Mouse (Mus musculus): ENCODE measurements around the gene Mtnr1b. TPM values are rescaled to one million over a fixed set of nuclear protein-coding genes. Genes with fewer than 3 reads are reported as not detected.

The Mtnr1b gene
- not detected in 2 replicates for polyA plus RNA-seq (2014; fragmentation: Nextera tagmentation; extraction: Ambion mirVana)

- no peaks in the 10 kb centered on the region for H3K27me3 ChIP-seq (ENCODE audit: control insufficient read depth, insufficient read depth, low read length)
- no peak within 1 kb of the TSS for H3K4me3 ChIP-seq (ENCODE audit: low read length)
- ATAC-seq (ENCODE audit: low FRiP score, low TSS enrichment): no peak
- H3K4me1 ChIP-seq (ENCODE audit: control insufficient read depth, insufficient read depth, low read length): no peaks in the 10 kb centered on the region
- WGBS: 74% methylated on average over 19 of the region's 19 CpGs
- H3K9ac ChIP-seq (ENCODE audit: low read depth, low read length): no peak within 1 kb of the TSS
- no peaks in the 10 kb centered on the region for H3K9me3 ChIP-seq (ENCODE audit: control insufficient read depth, low read length)
- no peak within 1 kb of the TSS for H3K27ac ChIP-seq (ENCODE audit: low read depth, low read length)
- H3K4me2 ChIP-seq (replicated peaks; ENCODE audit: low read depth, low read length): no peak within 1 kb of the TSS
- H3K36me3 ChIP-seq (ENCODE audit: control insufficient read depth, insufficient read depth, low read length): no peaks in the 10 kb centered on the region
Observed at GRCm38 (mm10) chr9:15874506-15875160, at the start of gene Mtnr1b. Mtnr1b (minus strand) TSS chr9:15874556.

GRCm38 (mm10) chr9:15920271-15920670 is 45.9 kb upstream of the Mtnr1b start:
- 80% methylated on average over 4 of the region's 4 CpGs for WGBS
- H3K27ac ChIP-seq (ENCODE audit: low read depth, low read length): no peak overlapping the region
- ATAC-seq (ENCODE audit: low FRiP score, low TSS enrichment): no peak

GRCm38 (mm10) chr9:15919373-15920005 is 45.1 kb upstream of the Mtnr1b start:
- no peak for ATAC-seq (ENCODE audit: low FRiP score, low TSS enrichment)
- H3K9me3 ChIP-seq (ENCODE audit: control insufficient read depth, low read length): no peaks in the 10 kb centered on the region

More at GRCm38 (mm10) chr9:15920271-15920670, 45.9 kb upstream of the Mtnr1b start:
- Histone ChIP-seq H3K4me1 (ENCODE audit: control insufficient read depth, insufficient read depth, low read length) (no peaks in the 10 kb centered on the region), H3K36me3 (ENCODE audit: control insufficient read depth, insufficient read depth, low read length) (no peaks in the 10 kb centered on the region), H3K4me3 (ENCODE audit: low read length) (no peak overlapping the region), H3K27me3 (ENCODE audit: control insufficient read depth, insufficient read depth, low read length) (no peaks in the 10 kb centered on the region; the same call in 1 of the 2 replicates), H3K9me3 (ENCODE audit: control insufficient read depth, low read length) (no peaks in the 10 kb centered on the region), H3K4me2 (replicated peaks; ENCODE audit: low read depth, low read length) (no peak overlapping the region), H3K9ac (ENCODE audit: low read depth, low read length) (no peak overlapping the region)

GRCm38 (mm10) chr9:15916600-15916999 is 42.2 kb upstream of the Mtnr1b start:
- Histone ChIP-seq H3K4me1 (ENCODE audit: control insufficient read depth, insufficient read depth, low read length) (no peaks in the 10 kb centered on the region), H3K27ac (ENCODE audit: low read depth, low read length) (no peak overlapping the region), H3K36me3 (ENCODE audit: control insufficient read depth, insufficient read depth, low read length) (no peaks in the 10 kb centered on the region), H3K4me3 (ENCODE audit: low read length) (no peak overlapping the region), H3K9me3 (ENCODE audit: control insufficient read depth, low read length) (no peaks in the 10 kb centered on the region), H3K27me3 (ENCODE audit: control insufficient read depth, insufficient read depth, low read length) (no peaks in the 10 kb centered on the region; the same call in 1 of the 2 replicates), H3K9ac (ENCODE audit: low read depth, low read length) (no peak overlapping the region), H3K4me2 (replicated peaks; ENCODE audit: low read depth, low read length) (no peak overlapping the region)
- no peak for ATAC-seq (ENCODE audit: low FRiP score, low TSS enrichment)

More at GRCm38 (mm10) chr9:15919373-15920005, 45.1 kb upstream of the Mtnr1b start:
- no peaks in the 10 kb centered on the region; the same call in 1 of the 2 replicates for H3K27me3 ChIP-seq (ENCODE audit: control insufficient read depth, insufficient read depth, low read length)
- no peak overlapping the region for H3K27ac ChIP-seq (ENCODE audit: low read depth, low read length)
- H3K4me2 ChIP-seq (replicated peaks; ENCODE audit: low read depth, low read length): no peak overlapping the region
- H3K36me3 ChIP-seq (ENCODE audit: control insufficient read depth, insufficient read depth, low read length): no peaks in the 10 kb centered on the region
- H3K9ac ChIP-seq (ENCODE audit: low read depth, low read length): no peak overlapping the region
- WGBS: 52% methylated on average over 5 of the region's 5 CpGs
- H3K4me3 ChIP-seq (ENCODE audit: low read length): no peak overlapping the region
- no peaks in the 10 kb centered on the region for H3K4me1 ChIP-seq (ENCODE audit: control insufficient read depth, insufficient read depth, low read length)

GRCm38 (mm10) chr9:15912735-15913134 is 38.4 kb upstream of the Mtnr1b start:
- H3K9me3 ChIP-seq (ENCODE audit: control insufficient read depth, low read length): no peaks in the 10 kb centered on the region
- no peak overlapping the region for H3K4me3 ChIP-seq (ENCODE audit: low read length)
- no peak overlapping the region for H3K4me2 ChIP-seq (replicated peaks; ENCODE audit: low read depth, low read length)
- 8% methylated on average over 1 of the region's 1 CpGs for WGBS
- H3K9ac ChIP-seq (ENCODE audit: low read depth, low read length): no peak overlapping the region
- H3K4me1 ChIP-seq (ENCODE audit: control insufficient read depth, insufficient read depth, low read length): no peaks in the 10 kb centered on the region
- H3K27ac ChIP-seq (ENCODE audit: low read depth, low read length): no peak overlapping the region
- H3K36me3 ChIP-seq (ENCODE audit: control insufficient read depth, insufficient read depth, low read length): no peaks in the 10 kb centered on the region
- H3K27me3 ChIP-seq (ENCODE audit: control insufficient read depth, insufficient read depth, low read length): no peaks in the 10 kb centered on the region
- no peak for ATAC-seq (ENCODE audit: low FRiP score, low TSS enrichment)

- WGBS: 58% methylated on average over 2 of the region's 2 CpGs
- H3K4me2 ChIP-seq (replicated peaks; ENCODE audit: low read depth, low read length): no peak overlapping the region
- no peak overlapping the region for H3K9ac ChIP-seq (ENCODE audit: low read depth, low read length)
- H3K9me3 ChIP-seq (ENCODE audit: control insufficient read depth, low read length): no peaks in the 10 kb centered on the region
- no peak overlapping the region for H3K27ac ChIP-seq (ENCODE audit: low read depth, low read length)
- H3K4me1 ChIP-seq (ENCODE audit: control insufficient read depth, insufficient read depth, low read length): no peaks in the 10 kb centered on the region
- no peak overlapping the region for H3K4me3 ChIP-seq (ENCODE audit: low read length)
- no peaks in the 10 kb centered on the region for H3K36me3 ChIP-seq (ENCODE audit: control insufficient read depth, insufficient read depth, low read length)
- no peak for ATAC-seq (ENCODE audit: low FRiP score, low TSS enrichment)
- H3K27me3 ChIP-seq (ENCODE audit: control insufficient read depth, insufficient read depth, low read length): no peaks in the 10 kb centered on the region
Observed at GRCm38 (mm10) chr9:15909397-15910113, 35.2 kb upstream of the Mtnr1b start.

- ATAC-seq (ENCODE audit: low FRiP score, low TSS enrichment): no peak
- WGBS: 58% methylated on average over 9 of the region's 9 CpGs
- Histone ChIP-seq H3K27me3 (ENCODE audit: control insufficient read depth, insufficient read depth, low read length) (no peaks in the 10 kb centered on the region), H3K9me3 (ENCODE audit: control insufficient read depth, low read length) (no peaks in the 10 kb centered on the region), H3K36me3 (ENCODE audit: control insufficient read depth, insufficient read depth, low read length) (no peaks in the 10 kb centered on the region), H3K4me3 (ENCODE audit: low read length) (no peak overlapping the region), H3K4me2 (replicated peaks; ENCODE audit: low read depth, low read length) (no peak overlapping the region), H3K27ac (ENCODE audit: low read depth, low read length) (no peak overlapping the region), H3K4me1 (ENCODE audit: control insufficient read depth, insufficient read depth, low read length) (no peaks in the 10 kb centered on the region), H3K9ac (ENCODE audit: low read depth, low read length) (no peak overlapping the region)
Observed at GRCm38 (mm10) chr9:15903948-15904750, 29.8 kb upstream of the Mtnr1b start.

- no peaks in the 10 kb centered on the region for H3K4me1 ChIP-seq (ENCODE audit: control insufficient read depth, insufficient read depth, low read length)
- H3K4me2 ChIP-seq (replicated peaks; ENCODE audit: low read depth, low read length): no peak overlapping the region
- 77% methylated on average over 2 of the region's 2 CpGs for WGBS
- H3K9ac ChIP-seq (ENCODE audit: low read depth, low read length): no peak overlapping the region
- H3K9me3 ChIP-seq (ENCODE audit: control insufficient read depth, low read length): no peaks in the 10 kb centered on the region
- H3K27me3 ChIP-seq (ENCODE audit: control insufficient read depth, insufficient read depth, low read length): no peaks in the 10 kb centered on the region
- no peak overlapping the region for H3K27ac ChIP-seq (ENCODE audit: low read depth, low read length)
- no peak overlapping the region for H3K4me3 ChIP-seq (ENCODE audit: low read length)
- no peaks in the 10 kb centered on the region for H3K36me3 ChIP-seq (ENCODE audit: control insufficient read depth, insufficient read depth, low read length)
- no peak for ATAC-seq (ENCODE audit: low FRiP score, low TSS enrichment)
Observed at GRCm38 (mm10) chr9:15898112-15898511, 23.8 kb upstream of the Mtnr1b start.
